Mouse (Mus musculus) megakaryocyte, embryonic 14.5 days (primary cell): Measurements from ENCODE around the gene Senp2. TPM values are rescaled to one million over a fixed set of nuclear protein-coding genes. Genes with fewer than 3 reads are reported as not detected.

Experiments
- H3K27me3 ChIP-seq: replicated peaks from 2 replicates; pipeline ENCODE3; 2012; ENCODE audit warnings: inconsistent platforms
- H3K36me3 ChIP-seq: replicated peaks from 2 replicates; pipeline ENCODE3; 2012; ENCODE audit warnings: low read length, inconsistent platforms, mixed read lengths
- H3K4me1 ChIP-seq: 2 replicates; pipeline ENCODE4 v1.6.1; 2012; ENCODE audit warnings: inconsistent platforms
- H3K4me3 ChIP-seq: replicated peaks from 2 replicates; pipeline ENCODE3; 2012; ENCODE audit warnings: moderate library complexity, mild to moderate bottlenecking, inconsistent platforms
- H3K9me3 ChIP-seq: 2 replicates; pipeline ENCODE4 v1.6.1; 2012; ENCODE audit warnings: inconsistent platforms
- FLI1 ChIP-seq: IDR thresholded peaks from 2 replicates; pipeline ENCODE4 v1.6.1; 2012; ENCODE audit warnings: low read length, inconsistent platforms, mixed read lengths
- GATA1 ChIP-seq: IDR thresholded peaks from 3 replicates; pipeline ENCODE4 v1.6.1; 2012; ENCODE audit warnings: mixed read lengths, low read length, inconsistent platforms, borderline replicate concordance
- polyA plus RNA-seq: library from polyadenylated mRNA; stranded (reverse); fragments of >175 nt; gene quantifications from 2 replicates; pipeline ENCODE4 v1.2.3, GENCODE M21; 2012; ENCODE audit warnings: low replicate concordance; ENCODE audit not compliant: insufficient read depth

Senp2 gene
- polyA plus RNA-seq, result 1.5 and 2.7 TPM in 2 replicates

DNA sequence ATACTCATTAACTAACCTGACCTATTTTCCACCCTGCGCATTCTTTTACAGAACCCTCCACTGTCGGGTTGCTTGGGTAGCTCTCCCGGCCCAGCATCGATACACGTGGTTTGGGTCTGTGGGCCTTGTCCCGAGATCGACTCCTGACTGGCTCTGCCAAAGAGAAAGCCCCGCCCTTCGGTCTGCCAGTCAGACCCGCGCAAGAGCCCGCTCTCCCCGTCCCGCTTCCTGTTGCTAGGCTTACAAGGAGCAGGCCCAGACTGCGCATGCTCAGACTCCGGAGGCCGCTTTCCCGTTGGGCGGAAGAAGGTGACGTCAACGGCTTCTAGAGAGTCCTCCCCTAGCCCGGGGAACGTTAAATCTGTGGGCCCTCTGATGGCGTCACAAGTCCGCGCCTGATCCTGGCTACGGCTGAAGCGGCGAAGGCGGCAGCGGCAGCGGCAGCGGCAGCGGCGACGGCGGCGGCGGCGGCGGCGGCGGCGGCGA is at the start of gene Senp2:
Gene Senp2, plus strand, starts transcription at position 386 of the 486 bp plus-strand sequence.
- peaks cover 4% of the 10 kb centered on the region for H3K27me3 ChIP-seq
- H3K36me3 ChIP-seq, result peaks cover 17% of the 10 kb centered on the region
- H3K4me3 ChIP-seq, result peak within 1 kb of the TSS; percentile 98
- TF ChIP-seq FLI1, result peak; percentile 56
- no peak for TF ChIP-seq GATA1
- H3K9me3 ChIP-seq, result no peaks in the 10 kb centered on the region
- peaks cover 42% of the 10 kb centered on the region for H3K4me1 ChIP-seq

DNA sequence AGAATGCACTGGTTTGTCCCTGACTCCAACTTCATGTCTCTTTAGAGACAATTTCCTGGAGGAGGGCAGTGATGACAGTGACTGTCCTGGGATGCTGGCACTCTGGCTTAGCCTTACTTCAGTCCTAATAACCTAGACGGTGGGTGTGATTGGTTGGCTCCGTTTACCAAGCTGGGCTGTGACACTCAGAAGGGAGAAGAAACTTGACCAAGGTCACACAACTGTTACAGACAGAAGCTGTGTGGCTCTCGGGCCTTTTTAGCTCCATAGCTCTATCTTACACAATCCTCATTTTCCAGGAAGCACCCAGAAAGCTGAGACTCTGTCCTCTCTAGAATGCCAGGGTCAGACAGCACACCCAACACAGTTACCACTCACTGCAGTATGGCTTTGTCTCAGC is 43.7 kb upstream of the Senp2 start:
- TF ChIP-seq FLI1 (no peak), GATA1 (no peak)
- Histone ChIP-seq H3K4me3 (no peak overlapping the region), H3K36me3 (no peaks in the 10 kb centered on the region), H3K27me3 (peaks cover 32% of the 10 kb centered on the region), H3K9me3 (no peaks in the 10 kb centered on the region), H3K4me1 (peaks cover 3% of the 10 kb centered on the region; the same call in 1 of the 2 replicates)

DNA sequence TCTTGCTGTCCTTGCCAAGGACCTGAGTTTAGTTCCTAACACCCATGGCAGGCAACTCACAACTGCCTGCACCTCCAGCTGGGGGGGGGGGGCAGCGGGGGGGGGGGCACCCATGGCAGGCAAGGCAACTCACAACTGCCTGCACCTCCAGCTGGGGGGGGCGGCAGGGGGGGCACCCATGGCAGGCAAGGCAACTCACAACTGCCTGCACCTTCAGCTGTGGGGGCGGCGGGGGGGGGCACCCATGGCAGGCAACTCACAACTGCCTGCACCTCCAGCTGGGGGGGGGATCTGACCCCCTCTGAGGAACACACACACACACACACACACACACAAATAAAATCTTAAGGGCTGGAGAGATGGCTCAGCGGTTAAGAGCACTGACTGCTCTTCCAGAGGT is 39.4 kb upstream of the Senp2 start:
- no peaks in the 10 kb centered on the region for H3K36me3 ChIP-seq
- TF ChIP-seq GATA1, result no peak
- TF ChIP-seq FLI1, result no peak
- no peak overlapping the region for H3K4me3 ChIP-seq
- H3K9me3 ChIP-seq, result no peaks in the 10 kb centered on the region
- H3K4me1 ChIP-seq, result peaks cover 10% of the 10 kb centered on the region
- peaks cover 23% of the 10 kb centered on the region for H3K27me3 ChIP-seq

DNA sequence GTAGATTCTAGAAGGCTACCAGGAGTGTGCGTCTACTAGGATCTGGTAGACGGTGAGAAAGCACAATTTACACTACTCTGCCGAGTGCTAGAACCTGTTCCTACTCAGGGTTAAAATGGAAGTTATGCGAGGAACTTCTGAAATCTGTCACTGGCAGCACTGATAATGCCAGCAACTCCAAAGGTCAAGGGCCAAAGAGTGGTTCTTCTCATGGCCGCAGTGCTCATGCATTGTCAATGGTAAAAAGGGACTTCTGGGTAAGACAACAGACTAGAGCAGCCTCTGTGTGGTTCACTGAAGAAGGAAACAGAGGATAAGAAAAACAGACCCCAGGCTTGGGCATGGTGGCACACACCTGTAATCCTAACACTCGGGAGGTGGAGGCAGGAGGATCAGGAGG is 38.7 kb upstream of the Senp2 start:
- no peaks in the 10 kb centered on the region for H3K9me3 ChIP-seq
- peaks cover 25% of the 10 kb centered on the region for H3K27me3 ChIP-seq
- TF ChIP-seq GATA1 (no peak), FLI1 (no peak)

DNA sequence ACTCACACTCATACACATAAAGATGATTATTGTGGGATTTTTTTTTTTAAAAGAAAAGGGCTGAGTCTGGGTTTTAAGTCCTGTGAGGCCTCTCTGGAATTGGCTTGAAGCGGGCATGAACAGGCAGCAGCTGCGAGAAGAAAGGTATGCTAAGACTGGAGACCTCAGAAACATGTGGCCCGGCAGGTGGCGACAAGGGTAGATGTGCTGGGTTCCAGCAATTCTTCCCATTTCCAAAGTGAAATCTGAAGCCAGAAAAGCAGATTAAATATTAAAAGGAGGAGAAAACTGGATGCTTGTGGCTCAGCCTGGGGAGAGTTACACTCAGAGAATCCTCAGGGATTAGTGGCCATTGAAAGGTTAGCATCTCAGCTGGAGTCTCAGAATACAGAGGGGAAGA is 37.8 kb upstream of the Senp2 start:
- H3K4me1 ChIP-seq, result peaks cover 25% of the 10 kb centered on the region
- H3K36me3 ChIP-seq, result no peaks in the 10 kb centered on the region
- H3K9me3 ChIP-seq, result no peaks in the 10 kb centered on the region
- no peak for TF ChIP-seq FLI1
- TF ChIP-seq GATA1, result no peak
- peaks cover 29% of the 10 kb centered on the region for H3K27me3 ChIP-seq
- no peak overlapping the region for H3K4me3 ChIP-seq

More for the DNA sequence above, 38.7 kb upstream of the Senp2 start:
- Histone ChIP-seq H3K4me3 (no peak overlapping the region), H3K4me1 (peaks cover 16% of the 10 kb centered on the region), H3K36me3 (no peaks in the 10 kb centered on the region)

DNA sequence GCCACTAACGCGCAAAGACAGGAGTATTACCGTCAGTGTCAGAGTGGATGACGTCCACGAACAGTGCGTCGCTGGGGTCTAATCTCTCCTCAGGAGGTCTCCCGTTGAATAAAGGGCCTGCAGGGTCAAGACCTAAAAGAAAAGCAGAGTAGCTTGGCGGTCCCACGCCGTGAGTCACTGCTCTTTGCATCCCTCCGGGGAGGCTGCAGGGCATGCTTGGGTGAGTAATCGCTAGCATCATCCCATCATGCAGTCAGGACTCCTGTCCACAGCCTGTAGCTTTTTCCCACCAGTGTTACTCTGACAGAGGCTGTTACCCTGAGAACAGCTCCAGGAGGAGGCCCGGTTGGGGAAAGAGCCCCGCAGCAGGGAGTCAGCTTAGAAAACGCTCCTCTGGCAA is 33.1 kb upstream of the Senp2 start:
- Histone ChIP-seq H3K4me1 (peaks cover 31% of the 10 kb centered on the region), H3K36me3 (no peaks in the 10 kb centered on the region), H3K4me3 (peak overlapping the region; percentile 64), H3K27me3 (peaks cover 22% of the 10 kb centered on the region), H3K9me3 (no peaks in the 10 kb centered on the region)
- TF ChIP-seq FLI1 (no peak), GATA1 (no peak)

DNA sequence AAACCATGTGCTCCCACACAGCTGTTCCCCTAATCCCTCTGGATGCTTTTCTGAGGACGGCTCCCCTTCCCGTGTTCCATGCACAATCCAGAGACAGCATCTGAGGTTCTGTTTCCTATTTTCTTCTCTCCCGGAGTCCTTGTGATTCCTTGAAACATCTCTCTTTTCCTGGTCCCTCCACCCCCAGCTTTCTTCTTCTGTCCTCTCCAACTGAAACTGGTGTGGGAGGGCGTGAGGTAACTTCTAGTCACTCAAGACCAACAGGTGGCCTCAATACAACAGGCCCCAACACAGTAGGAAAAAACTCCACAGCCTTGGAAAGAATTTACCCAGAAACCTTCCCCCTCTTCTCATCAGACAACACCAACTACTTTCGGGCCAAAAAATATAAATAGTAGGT is 31.9 kb upstream of the Senp2 start:
- Histone ChIP-seq H3K36me3 (no peaks in the 10 kb centered on the region), H3K27me3 (peaks cover 24% of the 10 kb centered on the region), H3K9me3 (peaks cover 7% of the 10 kb centered on the region), H3K4me3 (no peak overlapping the region), H3K4me1 (peaks cover 31% of the 10 kb centered on the region)
- no peak for TF ChIP-seq FLI1
- no peak for TF ChIP-seq GATA1

DNA sequence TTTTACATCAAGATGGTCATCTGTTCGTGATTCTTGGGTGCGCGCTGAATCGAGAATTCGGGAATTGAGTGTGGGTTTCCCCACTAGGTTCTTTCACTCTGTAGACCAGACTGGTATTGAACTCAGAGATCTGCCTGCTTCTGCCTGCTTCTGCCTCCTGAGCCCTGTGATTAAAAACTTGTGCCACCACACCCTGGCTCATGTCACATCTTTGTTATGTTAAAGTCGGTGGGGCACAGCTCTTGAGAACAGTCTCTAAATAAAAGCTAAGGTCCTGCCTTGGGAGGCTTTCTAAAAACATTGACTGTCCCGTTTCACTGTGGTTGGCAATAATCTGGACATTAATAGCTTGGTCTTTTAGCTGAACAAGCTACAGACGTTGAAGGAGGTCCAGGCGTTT is 26.1 kb upstream of the Senp2 start:
- Histone ChIP-seq H3K4me3 (no peak overlapping the region), H3K27me3 (peaks cover 7% of the 10 kb centered on the region), H3K4me1 (peaks cover 6% of the 10 kb centered on the region), H3K36me3 (no peaks in the 10 kb centered on the region), H3K9me3 (peaks cover 14% of the 10 kb centered on the region)
- TF ChIP-seq GATA1, result no peak
- TF ChIP-seq FLI1, result no peak

DNA sequence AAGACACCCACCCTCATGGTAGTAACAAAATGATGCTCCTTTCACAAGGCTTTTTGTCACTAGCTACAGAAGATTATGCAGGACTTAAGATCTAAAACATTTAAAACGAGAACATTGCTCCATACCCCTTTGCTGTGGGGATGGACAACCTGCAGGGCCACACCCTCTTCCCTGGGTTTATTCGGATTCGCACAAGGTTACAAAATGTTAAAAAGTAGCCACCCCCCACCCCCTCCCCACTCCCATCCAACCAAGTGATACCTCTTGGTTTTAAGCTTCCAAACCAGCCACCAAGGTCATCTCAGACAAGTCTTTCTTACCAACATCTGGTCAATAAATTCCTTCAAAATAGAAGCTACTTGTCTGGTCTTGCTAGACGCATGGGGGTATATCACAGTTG is 25.7 kb upstream of the Senp2 start:
- H3K4me3 ChIP-seq, result no peak overlapping the region
- no peak for TF ChIP-seq FLI1
- TF ChIP-seq GATA1, result no peak

DNA sequence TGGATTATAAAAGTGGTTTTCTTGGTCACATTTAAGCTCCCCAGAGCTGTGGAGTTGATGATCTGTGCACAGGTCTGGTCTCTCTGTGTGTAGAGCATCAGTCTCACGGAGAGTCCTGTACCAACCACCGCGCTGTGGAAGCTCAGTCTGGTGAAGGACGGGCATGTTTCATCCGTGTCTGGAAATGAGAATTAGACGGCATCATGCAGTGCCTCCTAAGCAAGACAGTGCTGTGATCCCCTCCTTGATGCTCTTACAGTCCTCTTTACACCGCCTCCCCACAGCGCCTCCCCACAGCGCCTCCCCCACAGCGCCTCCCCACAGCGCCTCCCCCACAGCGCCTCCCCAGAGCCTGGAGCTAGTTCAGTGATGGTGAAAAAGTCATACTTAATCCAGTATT is 25.2 kb upstream of the Senp2 start:
- H3K36me3 ChIP-seq, result no peaks in the 10 kb centered on the region
- peaks cover 6% of the 10 kb centered on the region for H3K4me1 ChIP-seq
- no peak for TF ChIP-seq GATA1
- TF ChIP-seq FLI1, result no peak
- no peak overlapping the region for H3K4me3 ChIP-seq
- H3K9me3 ChIP-seq, result peaks cover 14% of the 10 kb centered on the region
- peaks cover 7% of the 10 kb centered on the region for H3K27me3 ChIP-seq

More for the DNA sequence above, 25.7 kb upstream of the Senp2 start:
- peaks cover 6% of the 10 kb centered on the region for H3K4me1 ChIP-seq
- peaks cover 7% of the 10 kb centered on the region for H3K27me3 ChIP-seq
- no peaks in the 10 kb centered on the region for H3K36me3 ChIP-seq
- peaks cover 14% of the 10 kb centered on the region for H3K9me3 ChIP-seq

DNA sequence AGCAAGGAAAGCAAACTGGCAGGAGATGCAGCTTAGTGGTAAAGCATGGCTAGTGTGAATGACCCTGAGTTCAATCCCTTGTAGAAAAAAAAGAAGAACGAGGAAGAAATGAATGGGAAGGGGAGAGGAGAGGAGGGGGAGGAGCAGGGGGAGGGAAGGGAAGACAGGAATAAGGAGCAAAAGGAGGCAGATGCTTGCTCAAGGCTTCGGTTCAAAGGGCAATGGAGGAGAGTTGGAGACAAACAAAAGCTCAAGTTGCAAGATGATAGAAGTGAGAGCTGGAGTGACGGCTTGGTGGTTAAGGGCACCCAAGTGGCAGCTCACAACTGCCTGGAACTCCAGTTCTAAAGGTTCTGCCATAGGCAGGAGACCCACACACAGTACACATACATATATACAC is 23.1 kb upstream of the Senp2 start:
- H3K27me3 ChIP-seq, result peaks cover 5% of the 10 kb centered on the region
- no peak for TF ChIP-seq FLI1
- TF ChIP-seq GATA1, result no peak
- peaks cover 6% of the 10 kb centered on the region for H3K4me1 ChIP-seq
- H3K36me3 ChIP-seq, result no peaks in the 10 kb centered on the region
- peaks cover 14% of the 10 kb centered on the region for H3K9me3 ChIP-seq
- no peak overlapping the region for H3K4me3 ChIP-seq
